Mouse (Mus musculus) olfactory bulb, adult 2 months (tissue): ENCODE results near the gene Olfr1230. TPM values are rescaled to one million over a fixed set of nuclear protein-coding genes. Genes with fewer than 3 reads are reported as not detected.

Experiments used
- H3K27ac ChIP-seq: fragments of 200-500 bp; 2 replicates; pipeline ENCODE4 v1.5.1; 2012; ENCODE audit warnings: low read depth, low read length; ENCODE audit not compliant: insufficient read depth
- H3K4me1 ChIP-seq: fragments of 200-500 bp; 2 replicates; pipeline ENCODE4 v1.6.1; 2012; ENCODE audit warnings: low read length; ENCODE audit not compliant: control insufficient read depth, insufficient read depth
- H3K4me3 ChIP-seq: fragments of 200-500 bp; 2 replicates; pipeline ENCODE4 v1.5.1; 2012; ENCODE audit warnings: mild to moderate bottlenecking, low read depth, low read length, moderate library complexity; ENCODE audit not compliant: insufficient read depth
- CTCF ChIP-seq: fragments of 200-500 bp; IDR thresholded peaks from 2 replicates; pipeline ENCODE4 v1.5.1; 2012; ENCODE audit warnings: low read depth, mild to moderate bottlenecking, low read length, moderate library complexity; ENCODE audit not compliant: insufficient read depth
- POLR2A ChIP-seq: fragments of 200-500 bp; IDR thresholded peaks from 2 replicates; pipeline ENCODE4 v1.6.1; 2012; ENCODE audit warnings: mild to moderate bottlenecking, low read depth, low read length, moderate library complexity; ENCODE audit not compliant: insufficient read depth
- WGBS: fragments of 180-500 bp; shearing (Covaris S2); methylation state at CpG from one replicate; pipeline ENCODE4 v1.1.7; 2018; 5-methylcytosine and 5-hydroxymethylcytosine counted together
- polyA plus RNA-seq: library from polyadenylated mRNA; stranded (reverse); fragments of >200 nt; gene quantifications from 2 replicates; pipeline ENCODE4 v1.2.4, GENCODE M21; 2012; ENCODE audit warnings: low replicate concordance; ENCODE audit not compliant: missing spikeins, insufficient read depth, insufficient read length

The Olfr1230 gene
- not detected in 2 replicates for polyA plus RNA-seq

- 84% methylated on average over 1 of the region's 1 CpGs for WGBS
- Histone ChIP-seq H3K4me1 (no peaks in the 10 kb centered on the region), H3K27ac (no peak within 1 kb of the TSS), H3K4me3 (no peak within 1 kb of the TSS)
- no peak for TF ChIP-seq POLR2A
- TF ChIP-seq CTCF = no peak
Measured at GRCm38 (mm10) chr2:89297168-89297567, at the start of gene Olfr1230. TSS of gene Olfr1230 (minus strand) at chr2:89297268.

DNA sequence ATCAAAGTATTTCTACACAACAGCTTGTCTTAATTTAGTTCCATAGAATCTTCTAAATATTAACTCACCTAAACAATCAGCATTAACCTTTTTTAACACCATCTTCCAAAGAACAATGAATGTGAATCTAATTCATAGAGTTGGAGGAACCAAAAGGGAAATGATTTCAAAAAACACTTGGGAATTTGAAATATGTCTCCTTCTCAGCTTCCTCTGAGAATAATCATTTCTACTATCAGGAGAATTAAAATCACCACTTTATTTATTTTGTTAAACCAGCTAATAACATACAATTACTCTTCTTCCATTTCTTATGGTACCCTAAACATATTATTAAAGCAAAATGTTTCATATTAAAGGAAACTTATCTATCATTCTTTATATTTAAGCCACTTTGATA lies 45.2 kb upstream of the Olfr1230 start, which contains the start of gene Olfr1233:
TSS of gene Olfr1233 (minus strand) at position 101 of the 400 bp plus-strand sequence.
- H3K4me1 ChIP-seq = no peaks in the 10 kb centered on the region
- no peak within 1 kb of the TSS for H3K4me3 ChIP-seq
- no peak for TF ChIP-seq POLR2A
- TF ChIP-seq CTCF = no peak
- no peak within 1 kb of the TSS for H3K27ac ChIP-seq

DNA sequence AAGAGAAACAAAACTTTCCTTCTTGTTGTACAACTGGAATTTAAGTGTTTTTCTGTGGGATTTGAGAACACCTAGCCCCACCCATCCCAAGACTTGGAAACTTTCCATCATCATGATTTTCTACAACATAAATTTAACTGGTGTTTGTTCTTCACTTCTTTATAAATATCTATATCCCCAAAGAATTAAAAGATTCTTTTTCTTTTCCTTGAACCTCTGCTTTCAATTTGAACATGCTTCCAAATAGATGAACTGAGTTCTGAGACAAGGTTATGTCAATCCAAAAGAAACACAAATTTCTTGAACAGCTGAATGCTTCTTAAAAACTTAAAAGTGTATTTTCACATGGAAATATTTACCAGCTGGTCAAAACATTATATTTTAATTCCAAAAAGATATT lies 32.5 kb upstream of the Olfr1230 start, which contains the start of gene Olfr1232:
TSS of gene Olfr1232 (minus strand) at position 101 of the 400 bp plus-strand sequence.
- H3K4me3 ChIP-seq = no peak within 1 kb of the TSS
- H3K27ac ChIP-seq = no peak within 1 kb of the TSS
- TF ChIP-seq CTCF (no peak), POLR2A (no peak)
- no peaks in the 10 kb centered on the region for H3K4me1 ChIP-seq

DNA sequence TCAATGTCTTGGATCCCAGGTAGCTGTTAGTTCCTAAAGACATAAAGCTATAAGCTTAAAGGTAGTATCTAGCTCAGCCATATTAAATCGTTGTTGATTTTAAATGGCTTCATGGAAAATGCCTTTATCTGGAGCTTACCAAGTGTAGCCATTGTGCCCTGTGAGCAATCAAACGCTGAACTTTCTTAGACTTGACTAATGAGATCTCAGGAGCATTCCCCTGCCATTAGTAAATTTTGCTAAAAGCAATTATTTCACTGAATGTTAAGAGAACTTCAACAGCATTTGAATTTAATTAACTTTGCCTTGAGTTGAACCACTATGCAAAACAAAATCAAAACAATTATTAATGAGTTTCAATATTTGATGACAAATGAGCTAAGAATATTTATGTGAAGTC lies 9.9 kb upstream of the Olfr1230 start, which contains the start of gene Olfr1231:
TSS of gene Olfr1231 (minus strand) at position 101 of the 400 bp plus-strand sequence.
- TF ChIP-seq CTCF (no peak), POLR2A (no peak)
- Histone ChIP-seq H3K4me3 (no peak within 1 kb of the TSS), H3K27ac (no peak within 1 kb of the TSS), H3K4me1 (no peaks in the 10 kb centered on the region)
- 47% methylated on average over 2 of the region's 2 CpGs for WGBS

- 70% methylated on average over 2 of the region's 2 CpGs for WGBS
- Histone ChIP-seq H3K4me3 (no peak within 1 kb of the TSS), H3K4me1 (no peaks in the 10 kb centered on the region), H3K27ac (no peak within 1 kb of the TSS)
- no peak for TF ChIP-seq POLR2A
- TF ChIP-seq CTCF = no peak
Measured at GRCm38 (mm10) chr2:89287914-89288313, 9.2 kb downstream of the Olfr1230 start, which contains the start of gene Olfr1229. TSS of gene Olfr1229 (minus strand) at chr2:89288014.

GRCm38 (mm10) chr2:89253962-89254361 lies 43.1 kb downstream of the Olfr1230 start, which contains the start of gene Olfr1228:
TSS of gene Olfr1228 (minus strand) at chr2:89254062.
- Histone ChIP-seq H3K4me1 (no peaks in the 10 kb centered on the region), H3K27ac (no peak within 1 kb of the TSS), H3K4me3 (no peak within 1 kb of the TSS)
- TF ChIP-seq POLR2A = no peak

Other genes starting within 250 kb of the Olfr1230 start
- gene Olfr1218, start 236.1 kb downstream of the Olfr1230 start, polyA plus RNA-seq = not detected in 2 replicates
- gene Olfr1219, start 213.8 kb downstream of the Olfr1230 start, polyA plus RNA-seq = not detected in 2 replicates
- not detected in 2 replicates for gene Olfr1220, start 190.4 kb downstream of the Olfr1230 start, polyA plus RNA-seq
- not detected in 2 replicates for gene Olfr1221, start 180.0 kb downstream of the Olfr1230 start, polyA plus RNA-seq
- not detected in 2 replicates for gene Olfr1222, start 164.2 kb downstream of the Olfr1230 start, polyA plus RNA-seq
- gene Olfr1223, start 145.7 kb downstream of the Olfr1230 start, polyA plus RNA-seq = not detected in 2 replicates
- not detected in 2 replicates for gene Olfr1224-ps1, start 133.2 kb downstream of the Olfr1230 start, polyA plus RNA-seq
- not detected in 2 replicates for gene Olfr1225, start 122.6 kb downstream of the Olfr1230 start, polyA plus RNA-seq
- gene Olfr1226, start 97.2 kb downstream of the Olfr1230 start, polyA plus RNA-seq = not detected in 2 replicates
- gene Olfr1228, start 43.2 kb downstream of the Olfr1230 start, polyA plus RNA-seq = not detected in 2 replicates
- gene Olfr1229, start 9.3 kb downstream of the Olfr1230 start, polyA plus RNA-seq = not detected in 2 replicates
- gene Olfr1231, start 9.8 kb upstream of the Olfr1230 start, polyA plus RNA-seq = not detected in 2 replicates
- not detected in 2 replicates for gene Olfr1232, start 32.4 kb upstream of the Olfr1230 start, polyA plus RNA-seq
- not detected in 2 replicates for gene Olfr1233, start 45.1 kb upstream of the Olfr1230 start, polyA plus RNA-seq
- gene Olfr1234, start 67.6 kb upstream of the Olfr1230 start, polyA plus RNA-seq = not detected in 2 replicates
- gene Olfr1238, start 112.4 kb upstream of the Olfr1230 start, polyA plus RNA-seq = not detected in 2 replicates
- gene Olfr1239, start 123.1 kb upstream of the Olfr1230 start, polyA plus RNA-seq = not detected in 2 replicates
- not detected in 2 replicates for gene Olfr1240, start 145.7 kb upstream of the Olfr1230 start, polyA plus RNA-seq
- not detected in 2 replicates for gene Olfr1241, start 189.9 kb upstream of the Olfr1230 start, polyA plus RNA-seq
- not detected in 2 replicates for gene Olfr1242, start 201.1 kb upstream of the Olfr1230 start, polyA plus RNA-seq
- not detected in 2 replicates for gene Olfr1243, start 234.2 kb upstream of the Olfr1230 start, polyA plus RNA-seq